Mouse (Mus musculus) neural tube, embryonic 11.5 days (tissue): ENCODE results near the gene Lepr. TPM values are rescaled to one million over a fixed set of nuclear protein-coding genes. Genes with fewer than 3 reads are reported as not detected.
"Not testable (repeated sequence)": the region's sequence is repeated elsewhere in the genome, so short reads cannot be mapped to it uniquely, and the experiment has no call there.

ENCODE experiments used
- ATAC-seq: fragments of 200-750 bp; cut with Nextera tagmentation; 2 replicates; pipeline ENCODE4 v1.8.0; 2017; ENCODE audit warnings: moderate number of reproducible peaks, mild to moderate bottlenecking, moderate TSS enrichment, moderate library complexity; ENCODE audit not compliant: insufficient read depth, low FRiP score, low TSS enrichment
- DNase-seq: peaks from one replicate; pipeline ENCODE4 v3.0.0-alpha.2; 2015; ENCODE audit warnings: low spot score
- H3K27ac ChIP-seq: fragments of 300-500 bp; sonication (generic); 2 replicates; pipeline ENCODE4 v1.5.1; 2014; ENCODE audit warnings: low read depth, mild to moderate bottlenecking, low read length
- H3K27me3 ChIP-seq: fragments of 300-500 bp; sonication (generic); 2 replicates; pipeline ENCODE4 v1.6.1; 2014; ENCODE audit warnings: mild to moderate bottlenecking, low read length, mixed read lengths; ENCODE audit not compliant: control insufficient read depth, insufficient read depth
- H3K36me3 ChIP-seq: fragments of 300-500 bp; sonication (generic); 2 replicates; pipeline ENCODE4 v1.6.1; 2014; ENCODE audit warnings: mild to moderate bottlenecking, low read length, moderate library complexity, mixed read lengths; ENCODE audit not compliant: control insufficient read depth, insufficient read depth
- H3K4me1 ChIP-seq: fragments of 300-500 bp; sonication (generic); 2 replicates; pipeline ENCODE4 v1.6.1; 2014; ENCODE audit warnings: low read length, mixed read lengths; ENCODE audit not compliant: control insufficient read depth, insufficient read depth
- H3K4me2 ChIP-seq: fragments of 300-500 bp; sonication (generic); 2 replicates; pipeline ENCODE4 v1.6.1; 2014; ENCODE audit warnings: low read depth, mild to moderate bottlenecking, moderate library complexity
- H3K4me3 ChIP-seq: fragments of 300-500 bp; sonication (generic); 2 replicates; pipeline ENCODE4 v1.5.1; 2014; ENCODE audit warnings: low read depth, low read length
- H3K9ac ChIP-seq: fragments of 300-500 bp; sonication (generic); 2 replicates; pipeline ENCODE4 v1.6.1; 2014; ENCODE audit warnings: mild to moderate bottlenecking, low read length
- H3K9me3 ChIP-seq: fragments of 300-500 bp; sonication (generic); 2 replicates; pipeline ENCODE4 v1.6.1; 2016; ENCODE audit warnings: low read length; ENCODE audit not compliant: control insufficient read depth
- WGBS: fragments of 180-500 bp; shearing (Covaris S2); extraction: QIAGEN DNeasy Blood & Tissue Kit; methylation state at CpG from one replicate; pipeline ENCODE4 v1.1.7; 2014; 5-methylcytosine and 5-hydroxymethylcytosine counted together
- polyA plus RNA-seq: library from polyadenylated mRNA; unstranded; fragments of >200 nt; fragmentation: Nextera tagmentation; extraction: Ambion mirVana; gene quantifications from 2 replicates; pipeline ENCODE4 v1.2.1, GENCODE M21; 2014

The Lepr gene
- polyA plus RNA-seq, 1 experiment from 2014 or later = 5.5 TPM

- Histone ChIP-seq H3K27ac (no peak overlapping the region), H3K36me3 (no peaks in the 10 kb centered on the region), H3K9ac (no peak overlapping the region), H3K27me3 (no peaks in the 10 kb centered on the region), H3K9me3 (no peaks in the 10 kb centered on the region), H3K4me1 (no peaks in the 10 kb centered on the region), H3K4me3 (no peak overlapping the region), H3K4me2 (no peak overlapping the region)
- WGBS = 92% methylated on average over 4 of the region's 4 CpGs
- ATAC-seq (no peak), DNase-seq (no peak)
These were observed 28.3 kb downstream of the Lepr start for GRCm38 (mm10) chr4:101745534-101745933.

GRCm38 (mm10) chr4:101760490-101760889, 43.3 kb downstream of the Lepr start:
- Histone ChIP-seq H3K4me3 (no peak overlapping the region), H3K27me3 (no peaks in the 10 kb centered on the region), H3K27ac (no peak overlapping the region), H3K9ac (no peak overlapping the region), H3K36me3 (no peaks in the 10 kb centered on the region), H3K9me3 (no peaks in the 10 kb centered on the region), H3K4me2 (no peak overlapping the region), H3K4me1 (no peaks in the 10 kb centered on the region)
- no peak for ATAC-seq
- WGBS = 95% methylated on average over 5 of the region's 5 CpGs
- DNase-seq = no peak

DNA sequence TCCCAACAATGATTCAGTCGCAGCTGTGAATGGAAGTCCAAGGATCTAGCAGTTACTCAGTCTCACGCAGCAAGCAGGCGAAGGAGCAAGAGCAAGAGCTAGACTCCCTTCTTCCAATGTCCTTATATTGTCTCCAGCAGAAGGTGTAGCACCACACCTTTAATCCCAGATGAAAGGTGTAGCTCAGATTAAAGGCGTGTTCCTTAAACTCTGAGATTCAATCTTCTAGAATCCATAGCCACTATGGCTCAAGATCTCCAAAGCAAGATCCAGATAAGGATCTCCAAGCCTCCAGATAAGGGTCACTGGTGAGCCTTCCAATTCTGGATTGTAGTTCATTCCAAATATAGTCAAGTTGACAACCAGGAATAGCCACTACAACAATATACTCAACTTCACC, 126.7 kb downstream of the Lepr start, which contains the start of gene B020004J07Rik:
Gene B020004J07Rik (minus strand): TSS at position 101 of the 400 bp plus-strand sequence.
- not testable (repeated sequence) for H3K4me3 ChIP-seq, ATAC-seq, H3K4me2 ChIP-seq, H3K9ac ChIP-seq, H3K4me1 ChIP-seq, H3K36me3 ChIP-seq, DNase-seq, H3K27me3 ChIP-seq, H3K27ac ChIP-seq, H3K9me3 ChIP-seq
- 82% methylated on average over 2 of the region's 4 CpGs for WGBS

GRCm38 (mm10) chr4:101850908-101851307, 133.7 kb downstream of the Lepr start:
- H3K4me3 ChIP-seq = no peak overlapping the region
- no peaks in the 10 kb centered on the region for H3K36me3 ChIP-seq
- DNase-seq (no peak), ATAC-seq (no peak)
- H3K9ac ChIP-seq = no peak overlapping the region
- H3K4me1 ChIP-seq = no peaks in the 10 kb centered on the region
- H3K27me3 ChIP-seq = no peaks in the 10 kb centered on the region
- H3K27ac ChIP-seq = no peak overlapping the region
- 71% methylated on average over 2 of the region's 2 CpGs for WGBS
- peaks cover 4% of the 10 kb centered on the region; the same call in 1 of the 2 replicates for H3K9me3 ChIP-seq
- H3K4me2 ChIP-seq = no peak overlapping the region

- Histone ChIP-seq H3K4me2 (no peak overlapping the region), H3K4me3 (no peak overlapping the region), H3K4me1 (no peaks in the 10 kb centered on the region), H3K27me3 (no peaks in the 10 kb centered on the region), H3K9ac (no peak overlapping the region), H3K27ac (no peak overlapping the region), H3K9me3 (no peaks in the 10 kb centered on the region), H3K36me3 (no peaks in the 10 kb centered on the region)
- ATAC-seq (no peak), DNase-seq (no peak)
- WGBS = 53% methylated on average over 6 of the region's 6 CpGs
These were observed 143.7 kb downstream of the Lepr start for GRCm38 (mm10) chr4:101860873-101861272.

- Histone ChIP-seq H3K36me3 (no peaks in the 10 kb centered on the region), H3K9me3 (no peaks in the 10 kb centered on the region), H3K27me3 (no peaks in the 10 kb centered on the region), H3K4me3 (no peak overlapping the region), H3K4me1 (no peaks in the 10 kb centered on the region), H3K4me2 (no peak overlapping the region), H3K27ac (no peak overlapping the region), H3K9ac (no peak overlapping the region)
- 86% methylated on average over 5 of the region's 6 CpGs for WGBS
- DNase-seq = no peak
- ATAC-seq = no peak
These were observed 145.1 kb downstream of the Lepr start for GRCm38 (mm10) chr4:101862289-101862688.

Other genes with a start within 250 kb of the Lepr start
- 9.1 and 9.7 TPM in 2 replicates for gene Dnajc6, start 220.8 kb upstream of the Lepr start, polyA plus RNA-seq
- gene Leprot, start 69.7 kb upstream of the Lepr start, polyA plus RNA-seq = 77.7 and 80.4 TPM in 2 replicates
- not detected in 2 replicates for gene B020004J07Rik, start 126.6 kb downstream of the Lepr start, polyA plus RNA-seq
- not detected in 2 replicates for gene C130073F10Rik, start 176.4 kb downstream of the Lepr start, polyA plus RNA-seq
- not detected in 2 replicates for gene Gm12800, start 191.7 kb downstream of the Lepr start, polyA plus RNA-seq
- gene Gm12794, start 223.0 kb downstream of the Lepr start, polyA plus RNA-seq = not detected in 2 replicates